Mouse (Mus musculus): ENCODE measurements around the gene Tsr2. TPM values are rescaled to one million over a fixed set of nuclear protein-coding genes. Genes with fewer than 3 reads are reported as not detected.

Gene Tsr2
- polyA plus RNA-seq, 1 experiment from 2014 or later = 38.8 TPM

DNA sequence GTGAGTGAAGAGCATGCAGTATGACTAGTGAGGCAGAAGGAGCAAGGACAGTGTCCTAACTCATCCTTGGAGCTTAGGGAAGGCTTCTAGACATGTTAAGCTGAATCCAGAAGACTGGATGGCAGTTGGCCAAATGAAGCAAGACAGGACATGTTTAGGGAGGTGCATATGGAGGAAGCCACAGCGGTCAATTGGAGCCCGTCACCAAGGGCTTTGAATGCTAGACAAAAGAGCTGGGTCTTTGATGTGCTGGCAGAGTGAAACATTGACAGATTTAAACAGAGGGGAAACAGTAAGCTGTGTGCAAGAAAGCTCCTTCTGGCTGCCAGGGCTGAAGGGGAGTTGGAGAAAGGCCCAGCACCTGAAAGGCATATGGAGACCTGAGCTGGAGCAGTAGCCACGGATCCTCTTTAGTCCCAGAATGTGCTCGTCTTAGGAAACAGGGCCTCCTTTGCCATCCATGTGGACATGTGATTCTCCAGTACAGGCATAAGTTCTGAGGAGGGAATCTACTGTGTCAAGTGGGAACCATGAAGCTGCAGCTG is 19.3 kb downstream of the Tsr2 start:
- peaks cover 2% of the 10 kb centered on the region; the same call in 1 of the 2 replicates for H3K36me3 ChIP-seq (ENCODE audit: control insufficient read depth, insufficient read depth, low read length)
- no peak for ATAC-seq

DNA sequence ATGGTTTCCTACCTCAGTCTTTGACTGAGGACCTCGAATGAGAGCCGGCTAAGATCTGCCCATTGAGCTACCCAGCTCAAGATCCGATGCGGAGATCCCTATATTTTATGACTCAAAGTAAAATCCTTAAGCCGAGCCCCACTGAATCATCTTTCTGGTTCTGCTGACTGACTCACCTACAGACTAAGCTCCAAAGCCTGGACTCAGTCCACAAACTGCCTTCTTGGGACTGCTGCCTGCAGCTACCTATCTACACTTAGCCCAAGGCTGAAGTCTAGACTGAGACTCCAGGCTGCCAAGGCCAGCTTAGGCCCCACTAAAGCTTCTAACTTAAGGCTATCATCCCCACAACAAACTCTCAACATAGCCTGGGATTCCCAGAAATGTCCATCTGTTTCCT is 20.3 kb downstream of the Tsr2 start:
- no peaks in the 10 kb centered on the region for H3K9me3 ChIP-seq (replicated peaks; ENCODE audit: control insufficient read depth, low read length, poor library complexity, severe bottlenecking)
- no peak overlapping the region for H3K4me2 ChIP-seq (ENCODE audit: low read length)
- no peak overlapping the region for H3K27ac ChIP-seq (ENCODE audit: low read length)
- H3K4me3 ChIP-seq (ENCODE audit: low read depth, low read length) = no peak overlapping the region
- no peaks in the 10 kb centered on the region for H3K27me3 ChIP-seq (ENCODE audit: control insufficient read depth, insufficient read depth, low read depth, low read length)
- 96% methylated on average over 5 of the region's 5 CpGs for WGBS
- H3K4me1 ChIP-seq (ENCODE audit: control insufficient read depth, insufficient read depth, low read length) = no peaks in the 10 kb centered on the region
- no peak for ATAC-seq
- peaks cover 2% of the 10 kb centered on the region; the same call in 1 of the 2 replicates for H3K36me3 ChIP-seq (ENCODE audit: control insufficient read depth, insufficient read depth, low read length)
- H3K9ac ChIP-seq (ENCODE audit: low read depth, low read length) = no peak overlapping the region

More for the DNA sequence above, 19.3 kb downstream of the Tsr2 start:
- Histone ChIP-seq H3K4me2 (ENCODE audit: low read length) (no peak overlapping the region), H3K27ac (ENCODE audit: low read length) (no peak overlapping the region), H3K9me3 (replicated peaks; ENCODE audit: control insufficient read depth, low read length, poor library complexity, severe bottlenecking) (no peaks in the 10 kb centered on the region), H3K4me1 (ENCODE audit: control insufficient read depth, insufficient read depth, low read length) (no peaks in the 10 kb centered on the region), H3K27me3 (ENCODE audit: control insufficient read depth, insufficient read depth, low read depth, low read length) (no peaks in the 10 kb centered on the region), H3K9ac (ENCODE audit: low read depth, low read length) (no peak overlapping the region), H3K4me3 (ENCODE audit: low read depth, low read length) (no peak overlapping the region)
- WGBS = 70% methylated on average over 4 of the region's 4 CpGs

GRCm38 (mm10) chrX:151067876-151068275 is 28.5 kb downstream of the Tsr2 start:
- WGBS = 93% methylated on average over 5 of the region's 5 CpGs
- no peaks in the 10 kb centered on the region for H3K9me3 ChIP-seq (replicated peaks; ENCODE audit: control insufficient read depth, low read length, poor library complexity, severe bottlenecking)
- H3K27me3 ChIP-seq (ENCODE audit: control insufficient read depth, insufficient read depth, low read depth, low read length) = no peaks in the 10 kb centered on the region
- H3K4me1 ChIP-seq (ENCODE audit: control insufficient read depth, insufficient read depth, low read length) = no peaks in the 10 kb centered on the region
- no peaks in the 10 kb centered on the region for H3K36me3 ChIP-seq (ENCODE audit: control insufficient read depth, insufficient read depth, low read length)
- no peak overlapping the region for H3K4me2 ChIP-seq (ENCODE audit: low read length)
- H3K4me3 ChIP-seq (ENCODE audit: low read depth, low read length) = no peak overlapping the region
- no peak overlapping the region for H3K9ac ChIP-seq (ENCODE audit: low read depth, low read length)
- ATAC-seq = no peak
- no peak overlapping the region for H3K27ac ChIP-seq (ENCODE audit: low read length)

DNA sequence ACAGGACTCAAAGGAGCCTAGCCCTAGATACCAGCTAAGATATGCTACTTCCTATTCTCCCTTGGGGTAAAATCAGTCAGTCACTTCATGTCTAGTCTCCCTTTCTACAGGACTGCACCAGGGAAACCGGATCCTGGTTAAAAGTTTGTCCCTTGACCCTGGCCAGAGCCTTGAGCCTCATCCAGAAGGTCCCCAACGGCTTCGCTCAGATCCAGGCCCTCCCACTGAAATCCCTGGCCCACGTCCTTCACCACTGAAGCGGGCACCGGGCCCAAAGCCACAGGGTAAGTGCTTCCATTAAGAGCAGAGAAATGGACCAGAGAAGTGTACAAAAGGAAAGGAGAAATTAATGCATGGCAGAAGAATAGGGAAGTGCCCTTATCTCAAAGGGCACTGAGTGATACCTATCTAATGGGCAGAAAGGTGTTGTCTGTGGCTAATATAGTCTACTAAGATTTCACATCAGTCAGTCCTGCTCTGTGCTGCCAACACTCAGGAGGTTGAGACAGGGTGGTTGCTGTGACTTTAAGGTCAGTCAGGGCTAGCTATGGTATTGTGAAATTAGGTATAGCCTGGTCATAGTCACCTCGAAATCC is 30.2 kb downstream of the Tsr2 start:
- Histone ChIP-seq H3K27me3 (ENCODE audit: control insufficient read depth, insufficient read depth, low read depth, low read length) (no peaks in the 10 kb centered on the region), H3K9ac (ENCODE audit: low read depth, low read length) (no peak overlapping the region), H3K4me1 (ENCODE audit: control insufficient read depth, insufficient read depth, low read length) (no peaks in the 10 kb centered on the region), H3K9me3 (replicated peaks; ENCODE audit: control insufficient read depth, low read length, poor library complexity, severe bottlenecking) (no peaks in the 10 kb centered on the region), H3K4me3 (ENCODE audit: low read depth, low read length) (no peak overlapping the region), H3K36me3 (ENCODE audit: control insufficient read depth, insufficient read depth, low read length) (no peaks in the 10 kb centered on the region), H3K4me2 (ENCODE audit: low read length) (no peak overlapping the region), H3K27ac (ENCODE audit: low read length) (no peak overlapping the region)
- ATAC-seq = no peak
- 83% methylated on average over 7 of the region's 7 CpGs for WGBS

- Histone ChIP-seq H3K27me3 (ENCODE audit: control insufficient read depth, insufficient read depth, low read depth, low read length) (no peaks in the 10 kb centered on the region), H3K4me3 (ENCODE audit: low read depth, low read length) (no peak overlapping the region), H3K27ac (ENCODE audit: low read length) (no peak overlapping the region), H3K9ac (ENCODE audit: low read depth, low read length) (no peak overlapping the region), H3K9me3 (replicated peaks; ENCODE audit: control insufficient read depth, low read length, poor library complexity, severe bottlenecking) (no peaks in the 10 kb centered on the region), H3K36me3 (ENCODE audit: control insufficient read depth, insufficient read depth, low read length) (no peaks in the 10 kb centered on the region), H3K4me1 (ENCODE audit: control insufficient read depth, insufficient read depth, low read length) (no peaks in the 10 kb centered on the region), H3K4me2 (ENCODE audit: low read length) (no peak overlapping the region)
- no peak for ATAC-seq
- WGBS = 82% methylated on average over 3 of the region's 3 CpGs
Measured at GRCm38 (mm10) chrX:151061615-151062299, 34.6 kb downstream of the Tsr2 start.

- Histone ChIP-seq H3K9me3 (replicated peaks; ENCODE audit: control insufficient read depth, low read length, poor library complexity, severe bottlenecking) (no peaks in the 10 kb centered on the region), H3K27me3 (ENCODE audit: control insufficient read depth, insufficient read depth, low read depth, low read length) (no peaks in the 10 kb centered on the region), H3K9ac (ENCODE audit: low read depth, low read length) (no peak overlapping the region), H3K4me1 (ENCODE audit: control insufficient read depth, insufficient read depth, low read length) (peaks cover 5% of the 10 kb centered on the region; the same call in 1 of the 2 replicates), H3K36me3 (ENCODE audit: control insufficient read depth, insufficient read depth, low read length) (no peaks in the 10 kb centered on the region), H3K27ac (ENCODE audit: low read length) (no peak overlapping the region), H3K4me2 (ENCODE audit: low read length) (no peak overlapping the region), H3K4me3 (ENCODE audit: low read depth, low read length) (no peak overlapping the region)
- no peak for ATAC-seq
- WGBS = 85% methylated on average over 1 of the region's 1 CpGs
Measured at GRCm38 (mm10) chrX:151059346-151059745, 37.0 kb downstream of the Tsr2 start.

- H3K36me3 ChIP-seq (ENCODE audit: control insufficient read depth, insufficient read depth, low read length) = no peaks in the 10 kb centered on the region
- H3K9ac ChIP-seq (ENCODE audit: low read depth, low read length) = no peak overlapping the region
- no peaks in the 10 kb centered on the region for H3K27me3 ChIP-seq (ENCODE audit: control insufficient read depth, insufficient read depth, low read depth, low read length)
- H3K4me1 ChIP-seq (ENCODE audit: control insufficient read depth, insufficient read depth, low read length) = peaks cover 5% of the 10 kb centered on the region
- WGBS = 27% methylated on average over 1 of the region's 1 CpGs
- no peak for ATAC-seq
- no peak overlapping the region for H3K4me2 ChIP-seq (ENCODE audit: low read length)
- H3K27ac ChIP-seq (ENCODE audit: low read length) = no peak overlapping the region
- no peak overlapping the region for H3K4me3 ChIP-seq (ENCODE audit: low read depth, low read length)
- H3K9me3 ChIP-seq (replicated peaks; ENCODE audit: control insufficient read depth, low read length, poor library complexity, severe bottlenecking) = no peaks in the 10 kb centered on the region
Measured at GRCm38 (mm10) chrX:151055559-151055958, 40.8 kb downstream of the Tsr2 start.

- Histone ChIP-seq H3K9me3 (replicated peaks; ENCODE audit: control insufficient read depth, low read length, poor library complexity, severe bottlenecking) (no peaks in the 10 kb centered on the region), H3K9ac (ENCODE audit: low read depth, low read length) (no peak overlapping the region), H3K4me2 (ENCODE audit: low read length) (no peak overlapping the region), H3K4me1 (ENCODE audit: control insufficient read depth, insufficient read depth, low read length) (peaks cover 14% of the 10 kb centered on the region), H3K27me3 (ENCODE audit: control insufficient read depth, insufficient read depth, low read depth, low read length) (no peaks in the 10 kb centered on the region; the same call in 1 of the 2 replicates), H3K27ac (ENCODE audit: low read length) (no peak overlapping the region), H3K4me3 (ENCODE audit: low read depth, low read length) (no peak overlapping the region), H3K36me3 (ENCODE audit: control insufficient read depth, insufficient read depth, low read length) (no peaks in the 10 kb centered on the region)
- WGBS = 69% methylated on average over 5 of the region's 6 CpGs
- ATAC-seq = no peak
Measured at GRCm38 (mm10) chrX:151054489-151054888, 41.9 kb downstream of the Tsr2 start.

DNA sequence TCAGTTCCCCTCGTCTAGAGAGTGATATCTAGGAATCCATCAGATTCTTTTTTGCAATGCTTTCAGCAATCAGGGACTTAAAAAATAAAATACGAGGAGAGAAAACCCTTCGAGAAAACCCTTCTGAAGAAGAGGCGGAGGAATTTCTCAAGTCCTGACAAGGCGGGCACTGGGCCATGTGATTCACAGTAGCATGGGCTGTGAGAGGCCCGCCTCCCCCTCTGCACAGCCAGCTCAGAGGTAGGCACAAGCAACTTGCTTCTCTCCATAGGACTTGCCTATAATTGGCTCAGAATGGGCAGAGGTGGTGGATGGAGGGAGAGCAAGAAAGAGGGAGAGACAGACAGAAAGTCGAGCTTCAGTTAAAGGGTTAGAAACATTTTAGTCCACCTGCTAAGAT is 46.0 kb downstream of the Tsr2 start:
- Histone ChIP-seq H3K4me1 (ENCODE audit: control insufficient read depth, insufficient read depth, low read length) (peaks cover 26% of the 10 kb centered on the region), H3K27ac (ENCODE audit: low read length) (no peak overlapping the region), H3K9me3 (replicated peaks; ENCODE audit: control insufficient read depth, low read length, poor library complexity, severe bottlenecking) (no peaks in the 10 kb centered on the region), H3K36me3 (ENCODE audit: control insufficient read depth, insufficient read depth, low read length) (no peaks in the 10 kb centered on the region), H3K27me3 (ENCODE audit: control insufficient read depth, insufficient read depth, low read depth, low read length) (no peaks in the 10 kb centered on the region; the same call in 1 of the 2 replicates), H3K4me3 (ENCODE audit: low read depth, low read length) (no peak overlapping the region), H3K4me2 (ENCODE audit: low read length) (no peak overlapping the region), H3K9ac (ENCODE audit: low read depth, low read length) (no peak overlapping the region)
- 75% methylated on average over 7 of the region's 7 CpGs for WGBS
- no peak for ATAC-seq

All from midbrain, embryonic 16.5 days (tissue).